16 mouse cellular contexts compared by ENCODE assay signal in genomic region chr10:116699711-116700110, GRCm38 (mm10).
"Had no signal": no experiment of that assay in that cellular context is flagged by ENCODE, and none has a peak within 500 bp of the region (broad histone marks: within the 10 kb centered on the region; RNA-seq: fewer than 3 reads in every experiment).

No protein-coding gene starts in this region.

- ATAC-seq: intestine, embryonic 16.5 days had no signal

- H3K4me2 ChIP-seq: liver, embryonic 13.5 days; midbrain, embryonic 11.5 days; neural tube, embryonic 12.5 days; neural tube, embryonic 15.5 days had no signal

- H3K36me3 ChIP-seq: liver, embryonic 13.5 days; neural tube, embryonic 12.5 days; neural tube, embryonic 15.5 days had no signal

- H3K4me3 ChIP-seq: liver, embryonic 13.5 days; neural tube, embryonic 12.5 days; neural tube, embryonic 15.5 days had no signal

- H3K27me3 ChIP-seq: liver, embryonic 13.5 days; neural tube, embryonic 12.5 days; neural tube, embryonic 15.5 days had no signal

- H3K27ac ChIP-seq: kidney, postnatal 0 days; liver, embryonic 13.5 days; neural tube, embryonic 12.5 days; neural tube, embryonic 15.5 days had no signal

- H3K9ac ChIP-seq: liver, embryonic 13.5 days; neural tube, embryonic 12.5 days; neural tube, embryonic 15.5 days had no signal

- DNase-seq: kidney, adult 18-20 months; kidney, adult 9 months; kidney, postnatal 36 days; left cerebral cortex, postnatal 4 days; liver, embryonic 13.5 days; lung, adult 2 months; lung, postnatal 14 days; lung, postnatal 4 days; midbrain, embryonic 14.5 days; thymus, adult 2 months; thymus, postnatal 25 days had no signal

- H3K9me3 ChIP-seq: liver, embryonic 13.5 days; neural tube, embryonic 15.5 days had no signal

- H3K4me1 ChIP-seq: liver, embryonic 13.5 days had no signal
